Mouse (Mus musculus) CH12.LX (cell line): Measurements from ENCODE around the gene Efna4.

Experiments
- CHD1 ChIP-seq: IDR thresholded peaks from 2 replicates; pipeline ENCODE4 v1.6.1; 2012; ENCODE audit warnings: low read depth, low read length, improper control_type of control experiment, inconsistent platforms
- CTCF ChIP-seq, 2 experiments: IDR thresholded peaks in 1 of 2; conservative IDR thresholded peaks in 1 of 2; 2 replicates each; pipeline ENCODE4 v1.5.1; 2011 to 2012; ENCODE audit warnings: low read depth in 2 of 2, low read length in 2 of 2, improper control_type of control experiment in 1 of 2, inconsistent platforms in 1 of 2, mild to moderate bottlenecking in 1 of 2, moderate library complexity in 1 of 2
- ELF1 ChIP-seq: IDR thresholded peaks from 2 replicates; pipeline ENCODE4 v1.6.1; 2014; ENCODE audit warnings: low read depth, mild to moderate bottlenecking, inconsistent platforms, low read length, improper control_type of control experiment
- EP300 ChIP-seq: IDR thresholded peaks from 2 replicates; pipeline ENCODE4 v1.6.1; 2011; ENCODE audit warnings: low read length, improper control_type of control experiment
- GABPA ChIP-seq: IDR thresholded peaks from 2 replicates; pipeline ENCODE4 v1.6.1; 2012; ENCODE audit warnings: low read depth, low read length, improper control_type of control experiment, inconsistent platforms; ENCODE audit not compliant: insufficient replicate concordance
- MAZ ChIP-seq: IDR thresholded peaks from 2 replicates; pipeline ENCODE4 v1.6.1; 2012; ENCODE audit warnings: low read depth, mild to moderate bottlenecking, inconsistent platforms, low read length, improper control_type of control experiment, moderate library complexity
- TBP ChIP-seq: conservative IDR thresholded peaks from 2 replicates; pipeline ENCODE4 v1.6.1; 2011; ENCODE audit warnings: low read depth, low read length, improper control_type of control experiment
- USF2 ChIP-seq: conservative IDR thresholded peaks from 2 replicates; pipeline ENCODE4 v1.6.1; 2011; ENCODE audit warnings: low read depth, low read length, improper control_type of control experiment

- TF ChIP-seq EP300: no peak
- TF ChIP-seq CTCF (conservative IDR thresholded peaks at IDR 0.05 in 1 of 2, IDR thresholded peaks at IDR 0.05 in 1 of 2; ENCODE audit: low read depth in 2 of 2, low read length in 2 of 2): no peak
- TF ChIP-seq ELF1: no peak
- no peak for TF ChIP-seq USF2
- no peak for TF ChIP-seq TBP
- TF ChIP-seq MAZ: no peak
- TF ChIP-seq GABPA: no peak
- TF ChIP-seq CHD1: no peak
These were observed 6.3 kb downstream of the Efna4 start for GRCm38 (mm10) chr3:89331561-89331960.
